Mouse (Mus musculus): ENCODE measurements around the gene Olfr1385.
"Not testable (repeated sequence)": the region's sequence is repeated elsewhere in the genome, so short reads cannot be mapped to it uniquely, and the experiment has no call there.

Olfr1385 gene

DNA sequence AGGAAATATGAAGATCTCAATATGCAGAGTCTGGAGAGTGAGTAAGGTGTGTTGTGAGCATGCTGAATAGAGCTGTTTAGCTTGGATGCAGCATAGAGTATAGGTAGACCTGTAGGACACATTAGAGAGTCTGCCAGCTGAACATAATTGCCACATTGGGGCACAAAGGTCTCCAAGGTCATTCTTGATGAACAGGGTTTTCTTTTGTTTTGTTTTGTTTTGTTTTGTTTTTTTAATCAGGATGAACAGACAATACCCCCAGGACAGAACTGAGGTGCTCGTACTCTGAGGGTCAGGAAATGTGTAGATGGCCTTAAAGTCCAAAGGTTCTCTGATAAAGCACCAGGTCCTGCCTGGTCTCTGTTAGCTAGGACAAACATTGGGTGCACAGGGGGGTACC is at the start of gene Olfr1385:
Olfr1385 (plus strand) TSS at position 301 of the 400 bp plus-strand sequence.
- not testable (repeated sequence) for DNase-seq

DNA sequence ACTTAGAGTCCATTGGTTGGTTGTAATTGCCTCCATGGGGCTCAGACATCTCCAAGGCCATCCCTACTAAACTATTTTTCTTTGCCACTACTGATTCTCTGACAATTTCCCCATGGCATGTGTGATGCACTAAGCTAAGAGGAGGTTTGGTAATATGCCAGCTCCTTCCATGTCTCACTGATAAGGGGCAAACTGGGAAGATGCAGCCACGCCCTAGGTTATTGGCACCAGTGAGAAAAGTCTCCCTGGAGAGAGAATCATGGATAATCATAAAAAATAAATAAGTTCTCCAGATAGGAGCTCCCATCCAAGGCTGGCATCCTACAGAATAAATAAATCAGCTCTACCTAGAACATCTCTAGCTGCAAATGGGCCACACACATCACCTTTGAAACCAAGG is 33.8 kb upstream of the Olfr1385 start, which contains the start of gene Olfr1387:
Olfr1387 (plus strand) TSS at position 301 of the 400 bp plus-strand sequence.
- no peak for DNase-seq

DNA sequence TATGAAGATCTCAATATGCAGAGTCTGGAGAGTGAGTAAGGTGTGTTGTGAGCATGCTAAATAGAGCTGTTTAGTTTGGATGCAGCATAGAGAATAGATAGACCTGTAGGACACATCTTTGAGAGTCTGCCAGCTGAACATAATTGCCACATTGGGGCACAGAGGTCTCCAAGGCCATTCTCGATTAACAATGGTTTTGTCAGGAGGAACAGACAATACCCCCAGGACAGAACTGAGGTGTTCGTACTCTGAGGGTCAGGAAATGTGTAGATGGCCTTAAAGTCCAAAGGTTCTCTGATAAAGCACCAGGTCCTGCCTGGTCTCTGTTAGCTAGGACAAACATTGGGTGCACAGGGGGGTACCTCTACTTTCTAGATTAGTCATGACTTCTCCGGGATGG is 24.1 kb upstream of the Olfr1385 start, which contains the start of gene Olfr1386:
Olfr1386 (plus strand) TSS at position 301 of the 400 bp plus-strand sequence.
- DNase-seq, result not testable (repeated sequence)

DNA sequence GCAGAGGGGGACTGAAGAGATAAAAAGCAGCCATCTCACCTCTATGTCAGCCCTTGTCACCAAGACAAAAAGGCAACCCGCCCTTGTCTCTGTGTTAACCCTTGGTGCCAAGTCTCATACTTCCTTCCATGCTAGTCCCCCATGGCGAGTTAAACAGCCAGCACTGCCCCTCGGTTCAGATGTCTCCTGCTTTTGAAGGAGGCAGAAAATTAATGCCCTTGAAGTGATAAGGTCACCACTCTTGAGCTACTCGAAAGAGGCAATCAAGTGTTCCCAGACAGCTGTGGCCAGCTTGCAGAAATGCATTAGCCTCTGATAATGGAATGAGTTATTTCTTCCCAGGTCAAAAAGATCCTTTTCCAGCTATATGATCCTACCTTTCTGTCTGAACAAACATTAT is 2.9 kb upstream of the Olfr1385 start:
- no peak for DNase-seq

GRCm38 (mm10) chr11:49518086-49518485 is 29.2 kb downstream of the Olfr1385 start:
- DNase-seq, result no peak

GRCm38 (mm10) chr11:49519348-49519747 is 30.5 kb downstream of the Olfr1385 start, which contains the start of gene Olfr1383:
Gene Olfr1383 (plus strand): TSS chr11:49519648.
- no peak for DNase-seq

DNA sequence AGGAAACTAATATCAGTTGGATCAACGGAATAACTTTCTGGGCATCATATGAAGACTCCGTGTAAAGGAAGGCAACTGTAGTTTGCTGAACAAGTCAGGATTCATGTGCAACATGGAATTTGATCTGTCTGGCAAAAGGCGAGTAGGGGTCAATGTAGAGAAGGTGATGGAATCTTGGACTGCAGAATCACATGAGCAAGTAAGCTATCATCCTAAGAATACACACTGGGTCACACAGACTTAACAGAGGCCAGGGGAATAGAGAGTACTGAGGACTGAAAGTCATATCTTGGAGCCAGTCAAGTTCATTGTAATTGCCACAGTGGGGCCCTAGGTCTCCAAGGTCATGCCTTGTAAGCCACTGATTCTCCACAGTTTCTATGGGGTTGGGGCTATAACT is 39.1 kb downstream of the Olfr1385 start, which contains the start of gene Olfr1382:
Olfr1382 (plus strand) TSS at position 301 of the 400 bp plus-strand sequence.
- DNase-seq, result no peak

DNA sequence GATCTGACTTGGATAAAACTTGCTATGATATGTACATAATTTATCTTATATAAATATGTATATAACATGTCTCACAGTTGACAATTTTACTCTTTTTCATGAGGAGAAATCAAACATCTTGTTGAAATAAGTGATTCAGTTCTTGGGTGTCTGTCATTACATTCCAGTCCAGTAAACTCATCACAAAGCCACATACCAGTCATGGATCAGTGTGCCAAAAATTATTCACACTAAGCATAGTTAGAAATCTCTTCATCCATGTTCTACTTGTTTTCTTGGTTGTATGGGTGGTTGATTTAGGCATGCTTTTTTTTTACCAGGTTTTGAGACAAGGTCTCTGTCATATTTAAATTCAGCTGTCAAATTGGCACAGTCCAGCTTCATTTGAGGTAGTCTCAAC is 43.9 kb downstream of the Olfr1385 start:
- DNase-seq, result no peak

- DNase-seq, result not testable (repeated sequence)
These were observed 47.8 kb downstream of the Olfr1385 start for GRCm38 (mm10) chr11:49536631-49537030.

DNA sequence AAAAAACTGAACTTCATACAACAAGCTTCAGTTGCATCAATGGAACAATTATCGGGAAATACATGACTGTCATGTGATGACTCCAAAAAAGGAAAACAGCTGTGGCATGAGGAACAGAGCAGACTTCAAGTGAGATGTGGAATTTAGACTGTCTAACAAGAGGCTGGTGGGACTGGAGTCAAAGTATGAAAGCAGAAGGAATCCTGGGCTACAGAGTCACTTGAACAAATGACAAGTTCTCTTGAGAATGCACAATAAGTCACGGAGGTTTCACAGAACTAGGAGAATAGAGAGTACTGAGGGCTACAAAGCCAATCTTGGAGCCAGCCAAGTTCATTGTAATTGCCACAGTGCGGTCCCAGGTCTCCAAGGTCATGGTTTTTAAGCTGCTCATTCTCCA is 54.3 kb downstream of the Olfr1385 start, which contains the start of gene Olfr1381:
Olfr1381 (plus strand) TSS at position 301 of the 400 bp plus-strand sequence.
- not testable (repeated sequence) for DNase-seq

Data from cerebellum, adult 9-11 months (tissue).